Mouse (Mus musculus): ENCODE data around the gene Sfta2.
A peak's percentile ranks its signal among the peaks of the same experiment; 100 is the strongest.

The Sfta2 gene

GRCm38 (mm10) chr17:35601249-35601648 is at the start of gene Sfta2:
Gene Sfta2 (plus strand): TSS chr17:35601549.
- no peaks in the 10 kb centered on the region for H3K27me3 ChIP-seq (ENCODE audit: control insufficient read depth, insufficient read depth, low read length, poor library complexity, severe bottlenecking)
- DNase-seq (ENCODE audit: low read depth, low spot score), result no peak
- no peaks in the 10 kb centered on the region for H3K36me3 ChIP-seq (ENCODE audit: control insufficient read depth, insufficient read depth, low read length, poor library complexity, severe bottlenecking)

DNA sequence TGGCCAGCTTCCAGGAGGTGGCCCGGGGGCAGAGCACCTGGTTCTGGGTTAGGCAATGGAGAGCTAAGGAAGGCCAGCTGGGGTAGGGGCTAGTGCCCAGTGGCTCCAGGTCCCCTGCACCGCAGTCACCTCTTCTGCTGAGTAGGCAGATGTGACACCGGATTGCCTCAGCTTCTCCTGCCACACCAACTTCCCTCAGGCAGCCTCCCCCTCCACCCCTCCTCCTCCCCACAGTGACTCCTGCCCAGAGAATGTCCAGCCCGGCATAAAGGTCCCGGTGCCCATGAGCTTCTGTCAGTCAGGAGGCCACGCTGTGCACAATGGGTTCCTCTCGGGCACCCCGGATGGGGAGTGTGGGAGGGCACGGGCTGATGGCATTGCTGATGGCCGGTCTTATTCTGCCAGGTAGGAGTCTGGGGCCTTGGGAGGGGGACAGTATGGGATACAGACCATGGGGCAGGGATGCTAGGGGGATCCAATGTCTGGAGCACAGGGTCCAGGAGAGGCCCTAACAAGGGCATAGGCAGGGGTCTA is 49.4 kb upstream of the Sfta2 start, which contains the start of gene Cdsn:
Cdsn (plus strand) TSS at position 248 of the 534 bp plus-strand sequence.
- no peaks in the 10 kb centered on the region for H3K36me3 ChIP-seq (ENCODE audit: control insufficient read depth, insufficient read depth, low read length, poor library complexity, severe bottlenecking)
- H3K27me3 ChIP-seq (ENCODE audit: control insufficient read depth, insufficient read depth, low read length, poor library complexity, severe bottlenecking), result no peaks in the 10 kb centered on the region
- no peak for DNase-seq (ENCODE audit: low read depth, low spot score)

GRCm38 (mm10) chr17:35554321-35554720 is 47.0 kb upstream of the Sfta2 start:
- Histone ChIP-seq H3K27me3 (ENCODE audit: control insufficient read depth, insufficient read depth, low read length, poor library complexity, severe bottlenecking) (no peaks in the 10 kb centered on the region), H3K36me3 (ENCODE audit: control insufficient read depth, insufficient read depth, low read length, poor library complexity, severe bottlenecking) (no peaks in the 10 kb centered on the region)
- no peak for DNase-seq (ENCODE audit: low read depth, low spot score)

GRCm38 (mm10) chr17:35554761-35555397 is 46.5 kb upstream of the Sfta2 start:
- Histone ChIP-seq H3K36me3 (ENCODE audit: control insufficient read depth, insufficient read depth, low read length, poor library complexity, severe bottlenecking) (no peaks in the 10 kb centered on the region), H3K27me3 (ENCODE audit: control insufficient read depth, insufficient read depth, low read length, poor library complexity, severe bottlenecking) (no peaks in the 10 kb centered on the region)
- DNase-seq (ENCODE audit: low read depth, low spot score), result no peak

GRCm38 (mm10) chr17:35556186-35556765 is 45.1 kb upstream of the Sfta2 start:
- DNase-seq (ENCODE audit: low read depth, low spot score), result no peak
- H3K27me3 ChIP-seq (ENCODE audit: control insufficient read depth, insufficient read depth, low read length, poor library complexity, severe bottlenecking), result no peaks in the 10 kb centered on the region
- H3K36me3 ChIP-seq (ENCODE audit: control insufficient read depth, insufficient read depth, low read length, poor library complexity, severe bottlenecking), result no peaks in the 10 kb centered on the region

DNA sequence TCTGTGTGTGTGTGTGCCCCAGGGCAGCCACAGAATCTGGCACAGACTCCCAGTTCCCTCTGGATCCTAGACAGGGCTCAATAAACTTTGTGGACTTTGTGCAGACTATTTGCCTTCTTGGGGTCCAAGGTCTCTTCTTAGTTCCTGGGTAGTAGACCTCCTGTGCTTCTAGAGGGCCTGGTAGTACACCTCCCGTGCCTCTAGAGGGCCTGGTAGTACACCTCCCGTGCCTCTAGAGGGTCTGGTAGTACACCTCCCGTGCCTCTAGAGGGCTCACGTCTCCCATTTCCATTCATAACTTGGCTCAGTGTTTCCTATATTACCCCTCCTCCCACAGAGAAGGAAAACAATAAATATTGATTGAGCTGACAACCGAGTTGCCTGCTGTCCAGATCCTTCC is 44.5 kb upstream of the Sfta2 start:
- Histone ChIP-seq H3K36me3 (ENCODE audit: control insufficient read depth, insufficient read depth, low read length, poor library complexity, severe bottlenecking) (no peaks in the 10 kb centered on the region), H3K27me3 (ENCODE audit: control insufficient read depth, insufficient read depth, low read length, poor library complexity, severe bottlenecking) (no peaks in the 10 kb centered on the region)
- peak; percentile 50 for DNase-seq (ENCODE audit: low read depth, low spot score)

DNA sequence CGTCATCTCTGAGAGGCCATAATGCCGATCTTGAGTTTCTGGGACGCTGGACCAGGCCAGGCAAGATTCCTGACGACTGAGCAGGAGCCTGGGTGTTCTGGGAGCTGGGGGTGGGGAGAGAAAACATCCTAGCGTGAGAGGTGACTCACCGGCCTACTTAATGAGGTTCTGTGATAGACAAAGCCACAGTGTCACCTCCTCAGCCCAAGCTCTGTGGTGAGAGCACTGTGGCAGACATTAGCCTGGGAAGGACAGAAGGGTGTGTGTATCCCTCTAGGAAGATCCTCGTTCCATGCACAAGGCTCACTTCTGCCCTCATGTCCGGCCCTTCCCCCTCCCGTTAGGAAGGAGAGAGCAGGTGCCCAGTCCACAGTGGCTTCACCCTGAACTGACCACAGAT is 44.0 kb upstream of the Sfta2 start:
- no peak for DNase-seq (ENCODE audit: low read depth, low spot score)
- H3K27me3 ChIP-seq (ENCODE audit: control insufficient read depth, insufficient read depth, low read length, poor library complexity, severe bottlenecking), result no peaks in the 10 kb centered on the region

DNA sequence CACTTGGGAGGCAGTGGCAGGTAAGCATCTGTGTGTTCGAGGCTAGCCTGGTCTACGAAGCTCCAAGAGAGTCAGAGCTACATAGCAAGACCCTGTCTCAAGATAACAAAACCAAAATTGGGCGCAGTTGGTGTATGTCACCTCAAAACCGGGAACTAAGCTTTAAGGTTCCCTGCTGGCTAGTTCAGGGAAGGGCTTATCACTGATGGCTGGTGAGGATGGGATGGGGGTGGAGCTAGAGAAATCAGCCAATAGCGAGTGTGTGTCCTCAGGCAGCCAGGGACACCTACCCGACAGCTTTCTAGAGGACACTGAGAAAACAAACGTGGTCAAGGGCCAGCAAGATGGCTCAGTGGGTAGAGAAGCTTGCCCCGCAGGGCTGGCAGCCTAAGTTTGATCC is 43.1 kb upstream of the Sfta2 start:
- H3K27me3 ChIP-seq (ENCODE audit: control insufficient read depth, insufficient read depth, low read length, poor library complexity, severe bottlenecking), result no peaks in the 10 kb centered on the region
- DNase-seq (ENCODE audit: low read depth, low spot score), result no peak
- H3K36me3 ChIP-seq (ENCODE audit: control insufficient read depth, insufficient read depth, low read length, poor library complexity, severe bottlenecking), result no peaks in the 10 kb centered on the region

More for the DNA sequence above, 44.0 kb upstream of the Sfta2 start:
- no peaks in the 10 kb centered on the region for H3K36me3 ChIP-seq (ENCODE audit: control insufficient read depth, insufficient read depth, low read length, poor library complexity, severe bottlenecking)

- Histone ChIP-seq H3K27me3 (ENCODE audit: control insufficient read depth, insufficient read depth, low read length, poor library complexity, severe bottlenecking) (no peaks in the 10 kb centered on the region), H3K36me3 (ENCODE audit: control insufficient read depth, insufficient read depth, low read length, poor library complexity, severe bottlenecking) (no peaks in the 10 kb centered on the region)
- no peak for DNase-seq (ENCODE audit: low read depth, low spot score)
Measured at GRCm38 (mm10) chr17:35567150-35567549, 34.2 kb upstream of the Sfta2 start, which contains the start of gene 2300002M23Rik. Gene 2300002M23Rik (plus strand): TSS chr17:35567450.

DNA sequence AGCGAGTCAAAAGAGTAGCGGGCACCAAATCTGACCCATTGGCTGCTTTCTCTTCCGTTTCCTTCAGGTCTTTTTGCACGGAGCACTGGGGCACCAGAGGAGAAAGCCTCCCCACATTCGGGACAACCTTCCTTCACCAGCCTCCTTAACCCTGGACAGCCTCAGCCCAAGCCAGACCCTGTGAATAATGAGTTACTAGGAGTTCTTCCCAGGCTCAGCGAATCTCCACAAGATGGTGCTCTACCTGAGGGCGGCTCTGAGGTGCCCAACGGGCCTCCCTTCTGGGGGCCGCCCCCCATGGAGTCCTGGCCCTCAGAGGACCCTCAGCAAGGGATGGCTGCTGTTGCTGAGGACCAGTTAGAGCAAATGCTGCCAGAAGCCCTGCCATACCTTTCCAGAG is 33.6 kb upstream of the Sfta2 start:
- no peaks in the 10 kb centered on the region for H3K27me3 ChIP-seq (ENCODE audit: control insufficient read depth, insufficient read depth, low read length, poor library complexity, severe bottlenecking)
- no peak for DNase-seq (ENCODE audit: low read depth, low spot score)
- no peaks in the 10 kb centered on the region for H3K36me3 ChIP-seq (ENCODE audit: control insufficient read depth, insufficient read depth, low read length, poor library complexity, severe bottlenecking)

GRCm38 (mm10) chr17:35569091-35569944 is 32.0 kb upstream of the Sfta2 start:
- no peaks in the 10 kb centered on the region for H3K27me3 ChIP-seq (ENCODE audit: control insufficient read depth, insufficient read depth, low read length, poor library complexity, severe bottlenecking)
- H3K36me3 ChIP-seq (ENCODE audit: control insufficient read depth, insufficient read depth, low read length, poor library complexity, severe bottlenecking), result no peaks in the 10 kb centered on the region
- no peak for DNase-seq (ENCODE audit: low read depth, low spot score)

DNA sequence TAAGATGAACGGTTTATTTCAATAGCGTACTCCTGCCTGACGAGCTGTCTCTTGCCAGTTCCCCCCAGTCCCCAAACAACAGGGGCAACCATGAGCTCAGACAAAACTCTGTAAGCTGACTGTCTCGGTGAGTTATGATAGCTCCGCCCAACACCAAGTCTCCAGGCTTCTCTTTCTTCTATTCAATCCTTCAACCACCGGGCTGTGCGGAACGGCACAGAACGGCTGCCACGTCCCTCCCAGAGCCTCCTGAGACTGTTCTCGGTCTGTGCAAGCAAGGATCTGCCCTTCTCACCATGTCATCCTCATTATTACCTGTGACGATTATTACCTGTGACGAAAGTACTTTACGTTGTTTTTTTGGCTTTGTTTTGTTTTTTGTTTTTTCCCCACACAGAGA is 30.5 kb upstream of the Sfta2 start:
- no peaks in the 10 kb centered on the region for H3K27me3 ChIP-seq (ENCODE audit: control insufficient read depth, insufficient read depth, low read length, poor library complexity, severe bottlenecking)
- no peaks in the 10 kb centered on the region for H3K36me3 ChIP-seq (ENCODE audit: control insufficient read depth, insufficient read depth, low read length, poor library complexity, severe bottlenecking)
- no peak for DNase-seq (ENCODE audit: low read depth, low spot score)

- no peaks in the 10 kb centered on the region for H3K36me3 ChIP-seq (ENCODE audit: control insufficient read depth, insufficient read depth, low read length, poor library complexity, severe bottlenecking)
- no peaks in the 10 kb centered on the region for H3K27me3 ChIP-seq (ENCODE audit: control insufficient read depth, insufficient read depth, low read length, poor library complexity, severe bottlenecking)
- no peak for DNase-seq (ENCODE audit: low read depth, low spot score)
Measured at GRCm38 (mm10) chr17:35571477-35571876, 29.9 kb upstream of the Sfta2 start.

DNA sequence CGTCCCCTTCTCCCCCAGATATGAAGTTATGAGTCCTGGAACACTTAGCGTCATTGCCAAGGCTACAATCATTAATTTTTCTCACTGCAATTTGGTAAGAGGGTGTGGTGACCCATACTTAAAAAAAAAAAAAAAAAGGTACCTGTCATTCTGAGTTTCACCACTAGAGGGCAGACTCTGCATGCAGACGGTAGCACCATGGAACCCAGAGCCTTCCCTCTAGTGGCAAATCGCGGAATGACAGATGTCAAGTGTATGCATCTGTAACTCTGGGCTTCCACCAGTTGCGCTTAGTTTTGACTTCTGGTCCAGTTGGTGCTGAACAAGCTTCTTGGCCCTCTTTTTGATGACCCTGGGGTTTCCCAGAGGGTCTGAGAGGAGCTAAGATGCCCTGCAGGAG is 23.1 kb upstream of the Sfta2 start:
- Histone ChIP-seq H3K27me3 (ENCODE audit: control insufficient read depth, insufficient read depth, low read length, poor library complexity, severe bottlenecking) (no peaks in the 10 kb centered on the region), H3K36me3 (ENCODE audit: control insufficient read depth, insufficient read depth, low read length, poor library complexity, severe bottlenecking) (no peaks in the 10 kb centered on the region)
- DNase-seq (ENCODE audit: low read depth, low spot score), result peak; percentile 94

DNA sequence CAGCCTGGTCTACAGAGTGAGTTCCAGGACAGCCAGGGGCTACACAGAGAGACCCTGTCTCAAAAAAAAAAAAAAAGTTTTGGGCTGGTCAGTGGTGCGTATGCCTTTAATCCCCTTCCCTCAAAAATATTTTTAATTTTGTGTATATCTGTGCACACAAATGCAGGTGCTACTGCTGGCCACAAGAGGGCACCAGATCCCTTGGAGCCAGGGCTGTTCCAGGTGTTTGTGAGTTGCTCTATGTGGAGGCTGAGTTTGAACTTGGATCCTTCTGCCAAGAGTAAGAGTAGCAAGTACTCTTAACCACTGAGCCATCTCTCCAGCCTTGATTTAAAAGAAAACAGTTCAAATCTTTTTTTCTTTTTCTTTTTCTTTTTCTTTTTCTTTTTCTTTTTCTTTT is 18.4 kb upstream of the Sfta2 start:
- H3K27me3 ChIP-seq (ENCODE audit: control insufficient read depth, insufficient read depth, low read length, poor library complexity, severe bottlenecking), result no peaks in the 10 kb centered on the region
- no peaks in the 10 kb centered on the region for H3K36me3 ChIP-seq (ENCODE audit: control insufficient read depth, insufficient read depth, low read length, poor library complexity, severe bottlenecking)
- peak; percentile 33 for DNase-seq (ENCODE audit: low read depth, low spot score)
